Mouse (Mus musculus) lung, postnatal 14 days (tissue): ENCODE data around the gene Rbms2.
"Not testable (repeated sequence)": the region's sequence is repeated elsewhere in the genome, so short reads cannot be mapped to it uniquely, and the experiment has no call there.

ENCODE experiments used
- DNase-seq: peaks from one replicate; pipeline ENCODE4 v3.0.0; 2021

The Rbms2 gene

DNA sequence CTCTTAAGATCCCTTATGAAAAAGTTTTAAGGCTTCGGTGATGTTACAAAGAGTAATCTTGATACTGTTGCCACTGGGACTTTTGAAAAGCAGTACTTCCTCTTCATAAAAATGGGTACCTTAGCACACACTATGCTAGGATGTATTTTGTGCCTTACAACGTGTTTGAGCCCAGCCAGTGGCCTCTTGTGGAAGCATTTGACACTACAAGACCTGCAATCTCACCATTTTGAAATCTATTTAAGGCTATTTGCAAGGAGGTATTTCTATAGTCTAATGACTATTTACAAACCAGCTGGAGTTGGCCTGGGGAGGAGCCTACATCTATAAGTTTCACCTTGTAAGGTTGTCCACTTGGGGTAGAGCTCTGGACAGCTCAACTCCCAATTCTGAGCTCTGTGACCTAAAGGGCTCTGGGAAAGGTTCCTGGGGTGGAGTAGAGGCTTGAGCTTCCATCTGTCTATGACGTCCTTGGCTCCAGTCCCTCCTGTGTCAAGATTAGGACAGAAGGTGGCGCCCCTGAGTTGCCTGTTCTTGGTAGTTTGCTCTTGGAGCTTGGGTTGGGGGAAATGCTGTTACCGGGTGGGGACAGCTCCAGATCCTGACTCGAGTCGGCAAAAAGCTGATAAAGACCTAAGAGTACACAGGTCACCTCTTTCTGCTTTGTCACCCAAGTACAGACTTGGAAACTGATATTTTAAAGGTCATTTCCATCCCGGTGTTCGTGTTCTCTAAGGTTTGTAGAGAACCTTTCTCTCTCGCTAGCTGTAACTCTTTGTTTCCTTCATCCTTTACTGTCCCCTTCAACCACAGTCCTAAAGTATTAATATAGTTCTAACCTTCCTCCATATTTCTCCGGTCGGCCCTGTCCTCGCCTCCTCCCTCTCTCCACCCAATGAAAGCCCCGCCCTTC is 89.2 kb downstream of the Rbms2 start:
- peak; percentile 93 for DNase-seq

DNA sequence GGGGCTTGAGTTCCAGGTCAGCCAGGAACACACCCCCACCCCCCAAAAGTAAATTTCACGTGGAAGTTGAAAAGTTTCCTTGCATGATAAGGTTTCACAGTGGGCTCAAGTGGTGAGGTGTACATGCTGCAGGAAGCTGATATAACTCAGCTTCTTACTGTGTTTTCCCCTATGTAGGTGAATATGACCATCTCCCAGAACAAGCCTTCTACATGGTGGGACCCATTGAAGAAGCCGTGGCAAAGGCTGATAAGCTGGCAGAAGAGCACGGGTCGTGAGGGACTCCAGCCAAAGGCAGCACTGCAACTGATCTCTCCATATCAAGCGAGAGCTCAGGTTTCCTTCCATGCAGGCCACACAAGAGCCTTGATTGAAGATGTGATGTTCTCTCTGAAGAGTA is 90.3 kb downstream of the Rbms2 start:
- no peak for DNase-seq

DNA sequence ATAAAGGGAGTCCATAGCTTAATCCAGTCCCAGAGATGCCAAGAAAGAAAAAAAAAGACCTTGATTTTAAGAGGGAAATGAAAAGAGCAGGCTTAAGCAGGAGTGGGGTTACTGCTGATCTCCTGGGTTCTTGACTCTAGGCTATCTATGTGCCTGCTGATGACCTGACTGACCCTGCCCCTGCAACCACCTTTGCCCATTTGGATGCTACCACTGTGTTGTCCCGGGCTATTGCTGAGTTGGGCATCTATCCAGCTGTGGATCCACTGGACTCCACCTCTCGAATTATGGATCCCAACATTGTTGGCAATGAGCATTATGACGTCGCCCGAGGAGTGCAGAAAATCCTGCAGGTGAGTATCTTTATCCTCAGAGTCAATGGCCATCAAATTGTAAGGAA is 91.9 kb downstream of the Rbms2 start:
- DNase-seq: no peak

DNA sequence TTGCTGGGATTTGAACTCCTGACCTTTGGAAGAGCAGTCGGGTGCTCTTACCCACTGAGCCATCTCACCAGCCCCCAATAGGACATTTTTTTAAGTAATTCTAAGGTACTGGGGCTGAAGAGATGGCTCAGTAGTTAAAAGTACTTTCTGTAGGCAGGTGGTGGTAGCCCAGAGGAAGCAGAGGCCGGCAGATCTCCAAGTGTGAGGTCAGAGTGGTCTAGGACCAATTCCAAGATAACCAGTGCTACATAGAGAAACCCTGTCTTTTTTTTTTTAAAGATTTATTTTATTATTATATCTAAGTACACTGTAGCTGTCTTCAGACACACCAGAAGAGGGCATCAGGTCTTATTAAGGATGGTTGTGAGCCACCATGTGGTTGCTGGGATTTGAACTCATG is 92.9 kb downstream of the Rbms2 start:
- DNase-seq: not testable (repeated sequence)

DNA sequence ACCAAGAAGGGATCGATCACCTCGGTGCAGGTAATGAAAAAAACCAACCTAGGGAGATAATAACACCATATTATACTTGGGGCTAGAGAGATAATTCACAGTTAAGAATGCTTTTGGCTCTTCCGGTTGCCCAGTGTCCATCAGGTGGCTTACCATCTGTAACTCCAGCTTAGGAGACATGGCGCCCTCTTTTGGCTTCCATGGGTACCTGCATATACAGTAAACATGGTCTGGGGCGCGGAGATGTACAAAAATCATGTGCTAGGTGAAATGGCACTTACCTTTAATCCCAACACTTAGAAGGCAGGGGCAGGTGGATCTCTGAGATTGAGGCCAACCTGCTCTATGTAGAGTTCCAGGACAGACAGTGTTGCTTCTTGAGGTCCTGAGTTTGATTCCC is 93.7 kb downstream of the Rbms2 start:
- DNase-seq: peak; percentile 36

DNA sequence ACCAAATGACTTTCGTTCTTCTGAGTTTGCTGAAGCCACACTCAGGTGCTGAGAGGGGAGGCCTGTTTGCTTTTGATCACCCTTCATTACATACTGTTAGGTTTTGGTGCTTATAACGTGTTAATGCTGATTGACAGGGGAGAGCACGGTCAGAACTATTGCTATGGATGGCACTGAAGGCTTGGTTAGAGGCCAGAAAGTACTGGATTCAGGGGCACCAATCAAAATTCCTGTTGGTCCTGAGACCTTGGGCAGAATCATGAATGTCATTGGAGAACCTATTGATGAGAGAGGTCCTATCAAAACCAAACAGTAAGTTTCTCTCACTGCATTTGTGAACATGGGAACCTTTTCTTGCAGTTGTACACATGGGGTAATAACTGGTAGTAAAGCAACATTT is 95.9 kb downstream of the Rbms2 start:
- DNase-seq: no peak

DNA sequence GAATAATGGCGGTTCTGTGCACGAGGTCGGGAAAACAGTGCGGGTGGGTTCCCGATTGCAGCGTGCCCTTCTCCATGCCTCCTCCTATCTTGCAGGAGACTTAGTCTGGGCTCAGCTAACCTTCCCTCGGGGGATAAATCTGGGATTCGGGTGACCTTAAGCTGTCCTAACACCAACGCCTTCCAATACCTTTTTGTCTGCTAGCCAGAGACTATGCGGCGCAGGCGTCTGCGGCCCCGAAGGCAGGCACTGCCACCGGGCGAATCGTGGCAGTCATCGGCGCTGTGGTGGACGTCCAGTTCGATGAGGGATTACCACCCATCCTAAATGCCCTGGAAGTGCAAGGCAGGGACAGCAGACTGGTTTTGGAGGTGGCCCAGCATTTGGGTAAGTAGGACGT is 96.4 kb downstream of the Rbms2 start:
- DNase-seq: no peak

DNA sequence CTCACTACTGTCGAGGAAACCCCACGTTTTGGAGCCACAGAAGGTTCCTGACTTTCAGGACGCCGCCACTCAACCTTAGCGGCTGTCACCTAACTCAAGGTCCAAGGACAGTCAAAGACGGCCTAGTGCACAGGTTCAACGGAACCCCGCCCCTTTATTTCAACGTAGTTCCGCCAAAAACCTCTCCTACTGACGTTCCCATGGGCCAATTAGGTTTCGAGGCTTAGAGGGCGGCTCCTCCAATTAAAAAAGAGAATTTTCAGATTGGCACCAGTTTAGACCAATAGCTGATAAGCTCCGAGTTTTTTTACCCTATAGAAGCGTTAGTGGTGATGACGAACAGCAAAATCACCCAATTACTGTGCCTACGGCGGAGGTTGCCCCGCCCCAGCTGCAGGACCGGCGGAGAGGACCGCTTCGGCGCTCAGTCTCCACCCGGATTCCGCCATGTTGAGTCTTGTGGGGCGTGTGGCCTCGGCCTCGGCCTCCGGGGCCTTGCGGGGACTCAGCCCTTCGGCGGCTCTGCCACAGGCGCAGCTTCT is 97.1 kb downstream of the Rbms2 start, which contains the start of gene Atp5b:
Atp5b (plus strand) TSS at position 394 of the 542 bp plus-strand sequence.
- DNase-seq: peak; percentile 98

DNA sequence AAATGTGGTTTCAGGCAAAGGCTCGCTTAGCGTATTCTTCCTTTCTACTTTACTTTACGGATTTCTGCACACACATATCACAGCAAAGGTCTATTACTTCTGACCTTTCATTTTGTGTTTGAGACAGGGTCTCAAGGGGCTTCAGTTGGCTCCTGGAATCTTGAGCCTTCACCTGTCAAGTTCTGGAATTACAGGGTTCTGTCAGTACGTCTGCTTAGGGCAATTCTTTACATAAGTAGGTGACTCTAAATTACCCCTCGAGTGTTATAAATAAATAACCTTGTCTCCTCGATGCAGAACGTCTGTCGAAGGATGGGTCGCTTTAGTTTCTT is 97.7 kb downstream of the Rbms2 start:
- no peak for DNase-seq

DNA sequence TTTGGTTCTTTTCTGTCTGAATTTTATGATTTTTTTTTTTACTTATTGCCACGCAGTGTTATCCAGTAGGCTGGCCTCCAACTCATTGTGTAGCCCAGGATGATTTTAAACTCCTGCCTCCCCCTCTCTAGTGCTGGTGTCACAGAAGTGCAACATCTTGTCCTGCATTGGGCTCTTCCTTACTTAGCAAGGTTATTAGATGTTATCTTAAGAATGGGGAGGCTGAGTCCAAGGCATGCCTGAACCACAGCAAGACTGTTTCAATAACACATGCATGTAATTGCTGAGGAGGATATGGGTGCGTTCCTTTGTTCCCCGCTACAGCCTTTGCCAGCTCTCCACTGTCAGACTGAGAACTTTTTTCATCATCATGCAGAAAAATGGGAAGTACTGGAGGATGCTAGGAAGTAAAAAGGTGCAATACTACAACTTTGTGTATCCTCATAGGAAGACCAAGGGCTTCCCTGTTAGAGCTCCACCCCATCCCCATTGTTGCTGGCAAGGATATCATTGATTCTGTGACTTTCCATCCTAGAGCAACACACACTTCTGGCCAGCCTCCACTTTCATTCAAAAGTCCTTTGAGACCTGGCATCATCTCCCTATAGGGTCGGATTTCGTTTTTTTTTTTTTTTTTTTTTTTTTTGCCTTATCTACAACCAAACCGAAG is 98.2 kb downstream of the Rbms2 start:
- DNase-seq: no peak
